Mouse (Mus musculus): ENCODE results near the gene Pla2g6. TPM values are rescaled to one million over a fixed set of nuclear protein-coding genes. Genes with fewer than 3 reads are reported as not detected.

Gene Pla2g6
- total RNA-seq (2021), result 1 to 10 TPM; 8.1 to 8.7 TPM

DNA sequence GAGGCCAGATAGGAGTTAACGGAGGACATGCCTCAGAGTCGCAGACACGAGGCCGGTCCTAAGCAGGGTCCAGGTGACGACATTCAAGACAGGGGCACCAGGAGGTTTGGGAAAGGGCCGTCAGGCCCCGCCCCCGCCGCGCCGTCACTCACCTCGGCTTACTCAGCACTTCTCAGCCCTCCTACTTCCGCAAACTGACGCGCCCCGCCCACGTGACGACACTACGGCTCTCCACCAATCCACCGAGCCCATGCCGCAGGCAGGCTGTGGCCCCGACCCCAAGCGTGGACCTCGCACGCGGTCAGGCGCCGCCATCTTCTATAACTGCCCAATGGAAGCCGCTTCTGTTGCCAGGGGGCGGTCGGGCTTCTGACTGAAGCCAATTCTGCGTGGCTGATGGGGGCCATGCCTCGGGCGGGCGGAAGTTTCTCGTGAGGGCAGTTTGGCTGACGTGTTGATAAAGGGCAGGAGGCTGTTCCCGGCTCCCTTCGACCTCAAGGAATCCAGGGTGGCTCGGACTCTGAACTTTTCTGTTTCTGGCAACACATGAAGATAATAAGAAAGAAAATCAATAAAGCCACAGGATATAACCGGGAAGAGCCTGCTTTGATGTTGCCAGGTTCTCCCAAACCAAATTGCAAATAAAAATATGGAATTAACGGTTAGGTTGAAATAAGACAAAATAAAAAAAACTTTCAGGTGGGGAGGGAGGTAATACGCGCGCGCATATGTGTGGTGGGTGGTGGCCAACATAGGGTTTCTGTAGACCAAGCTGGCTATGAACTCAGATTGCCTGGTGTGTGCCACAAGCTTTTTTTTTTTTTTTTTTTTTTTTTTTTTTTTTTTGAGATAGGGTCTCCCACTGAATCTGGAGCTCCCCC, at the start of gene Pla2g6:
Gene Pla2g6, minus strand, starts transcription at position 333 of the 881 bp plus-strand sequence.
- peak; percentile 97 for DNase-seq
- intact Hi-C loops (cut with DNase I), result loop anchor here (2.0 kb wide), 1 partner anchor 19 kb away; the partner anchor contains the start of gene Maff

GRCm38 (mm10) chr15:79377681-79378080, 49.5 kb upstream of the Pla2g6 start:
- intact Hi-C loops (cut with DNase I), result loop anchor here (1.0 to 2.0 kb wide), 2 partner anchors 90 to 135 kb away; no protein-coding TSS in a partner anchor
- DNase-seq, result peak; percentile 80 to 86

DNA sequence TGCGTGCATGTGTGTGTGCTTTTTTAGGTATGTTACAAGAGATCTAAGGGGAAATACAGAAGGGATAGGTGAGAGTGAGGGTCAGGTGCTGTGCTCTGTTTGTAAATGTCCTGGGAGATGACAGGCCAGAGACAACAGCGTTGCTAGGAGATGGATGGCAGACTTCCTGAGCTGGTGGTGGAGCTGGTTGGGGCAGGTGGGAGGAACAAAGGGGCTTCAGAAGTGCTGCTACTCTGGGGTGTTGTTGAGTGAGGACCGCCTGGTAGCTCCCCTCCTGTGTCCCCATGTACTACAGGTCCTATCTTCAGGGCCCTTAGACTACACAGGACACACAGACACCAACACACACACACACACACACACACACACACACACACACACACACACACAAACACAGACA, 46.6 kb upstream of the Pla2g6 start:
- intact Hi-C loops (cut with DNase I), result no loop called here
- DNase-seq, result no peak

- intact Hi-C loops (cut with DNase I), result no loop called here
These were observed 42.2 kb upstream of the Pla2g6 start for GRCm38 (mm10) chr15:79370281-79370843.

DNA sequence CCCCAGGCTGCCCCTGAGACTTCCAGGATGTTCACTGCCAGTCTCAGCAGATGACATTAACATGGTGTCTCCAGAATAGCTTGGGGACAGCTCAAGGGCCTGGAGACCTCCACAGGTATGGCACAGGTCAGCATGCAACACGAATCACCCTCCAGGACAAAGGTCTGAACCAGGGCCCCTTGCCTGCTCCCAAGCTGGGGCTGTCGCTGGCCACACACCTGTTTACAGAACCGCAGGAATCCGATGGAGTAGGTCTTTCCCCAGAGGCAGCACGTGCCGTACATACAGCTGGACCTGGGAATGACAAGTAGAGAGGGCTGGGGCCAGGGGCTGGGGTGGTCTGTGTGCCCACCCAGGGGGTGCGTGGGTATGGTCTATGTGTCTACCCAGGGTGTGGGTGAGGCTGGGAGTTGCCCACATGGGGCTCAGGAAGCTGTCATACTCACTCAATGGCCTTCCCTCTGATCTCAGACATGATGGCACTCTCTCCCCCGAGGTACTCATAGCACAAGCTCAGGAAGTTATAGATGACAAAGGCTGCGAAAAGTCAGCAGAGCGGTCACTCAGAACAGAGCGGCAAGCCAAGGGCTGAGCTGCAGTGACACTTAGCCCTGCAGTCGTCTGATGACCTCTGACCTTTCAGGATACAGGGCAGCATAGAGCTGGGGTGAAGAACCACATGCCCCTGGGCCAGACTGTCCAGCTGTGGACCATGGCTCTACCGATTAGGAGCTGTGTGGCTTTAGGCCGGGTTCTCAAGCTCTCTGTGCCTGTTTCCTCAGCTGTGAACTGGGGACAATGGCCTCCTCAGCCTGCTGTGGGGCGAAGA, 41.5 kb upstream of the Pla2g6 start:
- DNase-seq, result peak in 1 of 2 experiments; percentile 44

More at GRCm38 (mm10) chr15:79370281-79370843, 42.2 kb upstream of the Pla2g6 start:
- no peak for DNase-seq

GRCm38 (mm10) chr15:79368861-79369440, 40.8 kb upstream of the Pla2g6 start:
- intact Hi-C loops (cut with DNase I), result loop anchor here (2.0 kb wide), 1 partner anchor 20 kb away; no protein-coding TSS in a partner anchor
- peak; percentile 43 to 52 for DNase-seq

More for the DNA sequence above, 41.5 kb upstream of the Pla2g6 start:
- intact Hi-C loops (cut with DNase I), result loop anchor here (2.0 kb wide), 1 partner anchor 21 kb away; no protein-coding TSS in a partner anchor

DNA sequence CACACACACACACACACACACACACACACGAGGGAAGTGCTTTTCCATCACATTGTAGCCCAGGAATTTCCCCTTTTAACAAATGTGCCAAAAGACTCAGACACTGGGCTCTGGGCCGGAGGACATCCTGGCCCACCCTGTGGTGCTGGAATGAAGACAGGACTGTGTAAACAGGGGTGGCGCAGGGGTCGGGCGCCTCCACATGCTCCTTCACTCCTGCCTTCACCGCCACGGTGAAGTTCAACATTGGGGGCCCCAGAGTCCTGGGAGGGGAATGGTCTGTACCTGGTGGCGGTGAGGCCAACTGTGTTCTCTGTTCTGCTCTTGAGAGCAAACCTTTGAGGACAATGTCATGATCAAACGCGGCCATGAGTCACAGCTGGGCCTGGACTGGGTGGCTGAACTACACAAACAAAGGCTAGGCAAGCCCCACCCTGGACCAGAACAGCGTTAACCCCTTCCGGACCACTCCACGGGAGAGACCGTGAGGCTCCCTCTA, 40.2 kb upstream of the Pla2g6 start:
- intact Hi-C loops (cut with DNase I), result loop anchor here (2.0 kb wide), 1 partner anchor 20 kb away; no protein-coding TSS in a partner anchor
- DNase-seq, result peak; percentile 73 to 85

DNA sequence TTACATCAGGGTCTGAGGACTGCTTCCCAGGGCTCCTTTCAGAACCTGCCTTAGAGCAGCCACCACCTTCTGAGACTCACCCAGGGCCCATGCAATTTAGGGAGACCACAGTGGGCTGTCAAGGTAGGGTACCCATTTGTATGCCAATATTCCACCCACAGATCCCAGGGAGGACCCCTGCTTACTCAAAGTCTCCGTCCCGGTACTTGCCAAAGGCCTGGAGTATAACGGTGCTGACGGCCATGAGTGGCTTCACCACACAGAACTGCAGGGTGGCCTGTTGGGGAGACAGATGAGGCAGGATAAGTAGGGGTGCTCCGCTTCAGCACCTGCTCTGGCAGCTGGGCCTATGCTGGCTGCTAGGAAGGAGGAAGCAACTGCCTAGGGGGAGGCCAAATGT, 38.2 kb upstream of the Pla2g6 start:
- DNase-seq, result no peak
- intact Hi-C loops (cut with DNase I), result no loop called here

- intact Hi-C loops (cut with DNase I), result no loop called here
- no peak for DNase-seq
These were observed 36.9 kb upstream of the Pla2g6 start for GRCm38 (mm10) chr15:79365068-79365467.

- intact Hi-C loops (cut with DNase I), result no loop called here
- DNase-seq, result no peak
These were observed 35.9 kb upstream of the Pla2g6 start for GRCm38 (mm10) chr15:79364120-79364519.

DNA sequence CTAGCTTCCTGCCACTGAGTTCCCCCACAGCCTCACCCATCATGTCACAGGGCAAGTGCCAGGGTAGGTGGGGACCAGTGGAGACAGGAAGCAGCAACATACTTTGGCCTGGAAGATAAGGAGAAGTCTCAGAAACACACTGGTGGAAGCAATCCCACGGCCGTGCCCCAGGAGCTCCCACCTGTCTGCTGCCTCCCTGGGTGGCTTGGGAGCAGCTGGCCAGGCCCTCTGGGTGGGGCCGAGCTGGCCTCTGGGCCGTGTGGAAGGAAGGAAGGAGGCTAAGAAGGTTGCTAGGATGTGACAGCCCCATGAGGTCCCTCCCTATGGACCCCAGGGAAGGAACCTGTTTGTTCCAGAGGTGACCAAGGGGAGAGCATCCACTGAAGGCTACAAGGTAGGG, 32.8 kb upstream of the Pla2g6 start:
- intact Hi-C loops (cut with DNase I), result no loop called here
- no peak for DNase-seq

GRCm38 (mm10) chr15:79360371-79360770, 32.2 kb upstream of the Pla2g6 start:
- intact Hi-C loops (cut with DNase I), result no loop called here
- DNase-seq, result no peak

DNA sequence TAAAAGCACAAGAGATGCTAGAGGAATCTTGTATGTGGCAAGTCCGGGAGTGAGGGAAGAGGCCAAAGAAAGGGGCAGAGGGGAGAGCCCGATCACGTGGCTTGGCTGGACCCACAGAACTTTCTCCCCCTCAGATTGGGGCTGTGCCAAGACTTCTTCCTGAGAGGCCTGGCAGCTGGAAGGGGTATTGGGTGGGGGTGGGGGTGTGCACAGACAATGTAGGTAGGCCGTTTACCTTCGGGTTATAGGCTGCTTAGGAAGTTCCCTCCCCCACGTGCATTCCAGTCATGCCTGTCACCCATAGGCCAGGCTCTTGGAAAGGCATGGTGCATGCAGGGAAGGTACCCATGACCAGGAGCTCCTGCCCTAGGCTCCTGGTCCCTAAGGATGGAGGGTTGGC, 31.8 kb upstream of the Pla2g6 start:
- DNase-seq, result no peak
- intact Hi-C loops (cut with DNase I), result no loop called here

DNA sequence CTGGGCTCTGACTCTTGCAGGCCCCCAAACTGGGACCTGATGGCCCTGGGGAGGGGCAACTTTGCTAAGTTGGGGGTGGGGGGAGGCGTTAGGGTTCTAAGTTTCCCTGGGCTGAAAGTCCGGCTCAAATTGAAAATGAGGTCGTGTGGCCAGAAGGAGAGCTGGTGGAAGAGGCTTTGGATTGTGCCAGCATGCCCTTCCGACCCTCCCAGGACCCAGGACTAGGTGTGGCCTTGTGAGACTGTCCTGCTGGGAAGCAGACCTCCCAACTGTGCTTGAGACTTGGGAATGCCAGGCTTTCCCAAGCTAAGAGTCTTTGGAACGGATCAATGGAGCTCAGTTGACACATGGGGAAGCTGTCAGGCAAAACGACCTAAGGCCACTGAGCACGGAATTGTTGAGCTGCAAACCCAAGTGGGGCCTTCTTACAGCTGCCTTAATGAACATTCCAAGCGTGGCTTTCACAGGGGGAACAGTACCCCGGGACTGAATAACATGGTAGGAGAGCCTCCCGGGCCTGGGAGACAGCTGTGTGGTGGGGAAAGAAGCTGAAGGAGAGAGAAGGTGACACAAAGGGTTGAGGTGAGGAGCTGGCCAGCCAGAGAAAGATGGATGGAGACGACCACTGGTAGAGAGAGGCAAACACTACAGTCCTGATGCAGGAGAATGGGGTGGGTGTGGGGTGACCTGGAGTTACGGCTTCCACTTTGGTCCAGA, 29.9 kb upstream of the Pla2g6 start:
- DNase-seq, result no peak
- intact Hi-C loops (cut with DNase I), result no loop called here

GRCm38 (mm10) chr15:79357036-79357911, 29.1 kb upstream of the Pla2g6 start:
- peak; percentile 68 to 71 for DNase-seq
- intact Hi-C loops (cut with DNase I), result no loop called here

DNA sequence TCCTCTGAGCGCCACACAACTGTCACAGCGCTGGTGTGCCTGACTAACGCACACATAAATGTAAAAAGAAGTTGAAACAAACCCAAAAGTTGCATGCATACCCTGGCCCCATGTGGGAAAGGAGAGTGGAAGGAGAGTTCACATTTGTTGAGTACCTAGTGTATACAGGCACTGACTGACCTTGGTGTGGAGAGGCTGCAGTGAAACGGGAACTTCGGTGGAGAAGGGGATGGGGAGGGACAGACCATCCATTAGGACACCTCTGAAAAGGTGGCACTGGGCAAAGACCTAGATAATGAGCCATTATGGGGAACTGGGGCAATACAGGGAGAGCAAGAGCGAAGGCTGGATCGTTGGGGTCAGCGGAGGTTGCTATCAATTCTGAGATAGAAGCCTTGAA, 28.3 kb upstream of the Pla2g6 start:
- no peak for DNase-seq
- intact Hi-C loops (cut with DNase I), result no loop called here

- intact Hi-C loops (cut with DNase I), result no loop called here
- DNase-seq, result no peak
These were observed 26.4 kb upstream of the Pla2g6 start for GRCm38 (mm10) chr15:79354619-79355018.

- DNase-seq, result no peak
- intact Hi-C loops (cut with DNase I), result no loop called here
These were observed 25.6 kb upstream of the Pla2g6 start for GRCm38 (mm10) chr15:79353690-79354305.
